Mouse (Mus musculus) heart, adult 2 months (tissue): ENCODE results near the gene Podnl1.

Source experiments
- CTCF ChIP-seq: fragments of 200-600 bp; IDR thresholded peaks from 2 replicates; pipeline ENCODE4 v1.8.1; 2022; ENCODE audit warnings: antibody characterized with exemption, mild to moderate bottlenecking, moderate library complexity
- POLR2A ChIP-seq: fragments of 200-500 bp; IDR thresholded peaks from 2 replicates; pipeline ENCODE4 v1.6.1; 2011; ENCODE audit warnings: mild to moderate bottlenecking, low read depth, low read length, control low read depth; ENCODE audit not compliant: insufficient read depth

GRCm38 (mm10) chr8:84173861-84174260, 48.1 kb downstream of the Podnl1 start:
- TF ChIP-seq CTCF (peak; percentile 36), POLR2A (no peak)
